Mouse (Mus musculus) right cerebral cortex, adult 18-20 months (tissue): Measurements from ENCODE around the gene Endod1.
"Not testable (repeated sequence)": the region's sequence is repeated elsewhere in the genome, so short reads cannot be mapped to it uniquely, and the experiment has no call there.

Source experiments
- DNase-seq: peaks from one replicate; pipeline ENCODE4 v3.0.0; 2022; ENCODE audit warnings: mixed read lengths

Endod1 gene

DNA sequence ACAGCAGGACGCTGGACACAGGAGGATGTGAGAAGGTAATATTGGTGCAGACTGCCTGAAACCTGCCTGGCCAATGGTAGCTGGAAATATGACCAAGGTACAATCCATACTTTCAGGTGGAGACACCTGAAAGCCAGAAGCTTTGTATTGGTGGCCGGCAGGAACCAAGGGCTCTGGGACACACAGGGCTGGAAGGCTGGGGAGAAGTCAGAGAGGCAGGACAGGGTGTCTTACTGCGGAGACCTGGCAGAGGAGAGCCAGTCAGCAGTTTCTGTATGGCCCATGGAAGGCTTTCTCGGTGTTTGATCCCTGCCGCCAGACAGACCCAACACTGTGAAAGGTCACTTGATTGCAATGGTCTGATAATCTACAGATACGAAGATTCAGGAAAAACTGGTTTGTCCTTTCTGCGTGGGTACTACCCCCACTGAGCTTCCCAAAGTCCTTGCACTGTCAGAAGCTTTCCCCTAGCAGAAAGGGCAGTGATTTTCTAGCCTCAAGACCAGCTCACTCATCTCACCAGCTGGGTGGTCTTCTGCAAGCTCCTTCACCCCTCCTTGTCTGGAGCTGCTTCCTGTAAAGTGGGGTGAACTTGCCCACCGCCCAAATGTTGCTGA lies 1.4 kb downstream of the Endod1 start:
- no peak for DNase-seq

DNA sequence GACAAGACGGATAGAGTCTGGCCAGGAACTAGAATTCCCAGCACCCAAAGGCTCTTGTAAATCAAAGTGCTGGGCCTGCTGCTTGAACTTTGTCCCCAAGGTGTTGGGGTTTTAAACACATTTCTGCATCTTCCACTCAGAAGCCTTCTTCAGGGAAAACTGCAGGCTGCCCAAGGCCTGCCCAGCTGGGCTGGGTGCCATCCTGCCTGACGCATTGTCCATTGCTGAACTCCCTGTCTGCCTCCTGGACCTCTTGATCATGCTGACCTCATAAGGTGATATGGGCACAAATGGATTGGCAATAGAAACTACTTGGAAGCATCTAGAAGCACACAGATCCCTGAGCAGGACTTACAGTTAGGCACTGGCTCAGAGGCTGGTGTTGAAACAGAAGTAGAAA lies 3.2 kb downstream of the Endod1 start:
- no peak for DNase-seq

DNA sequence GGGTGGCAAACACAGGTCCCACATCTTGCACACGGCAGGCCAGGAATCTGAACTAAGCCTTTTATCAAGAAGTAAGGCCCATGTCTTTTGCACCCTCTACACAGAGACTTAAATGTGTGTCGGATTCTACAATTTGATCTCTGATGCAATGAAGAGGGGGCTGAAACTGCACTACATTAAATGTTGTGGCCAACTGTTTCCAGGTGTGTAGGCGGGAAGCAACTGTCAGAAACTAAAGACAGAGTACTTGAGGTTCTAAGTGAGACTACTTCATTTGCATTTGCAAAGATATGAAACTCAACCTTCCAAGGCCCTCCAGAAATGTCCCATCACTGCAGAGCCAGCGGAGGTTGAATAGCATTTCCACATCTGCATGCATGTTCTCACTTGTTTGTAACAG lies 5.2 kb downstream of the Endod1 start:
- peak; percentile 52 for DNase-seq

DNA sequence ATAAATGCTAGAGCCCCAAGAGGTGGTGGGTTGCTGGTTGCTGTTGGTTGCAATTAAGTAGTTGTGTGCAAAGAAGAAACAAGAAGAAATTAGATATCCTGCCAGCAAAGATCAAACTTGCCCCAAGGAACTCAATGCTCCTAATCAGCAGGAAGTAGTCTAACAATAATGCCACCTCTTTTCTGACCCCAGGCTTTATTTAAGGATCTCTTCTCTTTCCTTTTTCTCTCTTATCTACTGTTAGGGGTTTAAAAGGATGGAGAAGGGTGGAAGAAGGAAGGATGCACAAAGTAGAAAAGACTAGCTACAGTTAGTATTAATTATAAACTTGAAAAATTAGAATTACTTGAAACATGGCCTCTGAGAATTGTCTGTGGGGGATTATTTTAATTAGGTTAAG lies 8.9 kb downstream of the Endod1 start:
- no peak for DNase-seq

DNA sequence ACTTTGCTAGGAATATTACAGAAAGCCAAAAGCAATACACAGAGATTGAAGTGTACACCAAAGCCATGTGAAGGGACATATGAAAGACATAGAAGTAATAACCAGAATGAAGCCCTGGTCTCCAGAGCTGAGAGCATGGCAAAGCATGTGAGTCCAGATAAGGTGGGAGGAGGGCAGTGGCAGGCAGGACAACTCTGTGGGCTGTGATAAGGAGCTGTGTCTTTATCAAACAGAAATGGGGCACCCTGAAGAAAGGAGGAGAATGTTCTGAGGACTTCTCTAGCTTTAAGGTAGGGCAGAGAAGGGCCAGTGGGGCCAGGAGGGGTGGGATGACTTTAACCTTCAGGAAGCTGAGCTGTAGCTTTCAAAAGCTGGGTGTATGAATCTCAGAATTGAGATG lies 12.0 kb downstream of the Endod1 start:
- no peak for DNase-seq

DNA sequence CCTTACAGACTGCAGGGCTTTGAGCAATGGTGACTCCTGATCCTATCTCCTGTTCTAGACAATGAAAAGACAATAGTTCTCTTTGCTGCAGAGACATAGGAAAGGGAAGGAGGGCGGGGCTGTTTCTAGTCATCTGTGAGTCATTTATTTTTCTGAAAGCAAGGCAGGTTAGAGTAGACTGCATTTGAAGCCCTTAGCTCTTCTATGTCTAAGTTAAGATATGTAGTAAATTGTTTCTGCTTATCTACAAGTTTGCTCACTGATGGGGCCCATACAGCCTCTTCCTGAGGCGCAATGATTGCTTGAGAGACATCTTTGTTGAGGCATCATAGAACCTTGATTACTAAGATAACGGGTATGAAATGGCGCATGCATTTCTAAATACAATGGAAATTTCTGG lies 13.5 kb downstream of the Endod1 start:
- no peak for DNase-seq

DNA sequence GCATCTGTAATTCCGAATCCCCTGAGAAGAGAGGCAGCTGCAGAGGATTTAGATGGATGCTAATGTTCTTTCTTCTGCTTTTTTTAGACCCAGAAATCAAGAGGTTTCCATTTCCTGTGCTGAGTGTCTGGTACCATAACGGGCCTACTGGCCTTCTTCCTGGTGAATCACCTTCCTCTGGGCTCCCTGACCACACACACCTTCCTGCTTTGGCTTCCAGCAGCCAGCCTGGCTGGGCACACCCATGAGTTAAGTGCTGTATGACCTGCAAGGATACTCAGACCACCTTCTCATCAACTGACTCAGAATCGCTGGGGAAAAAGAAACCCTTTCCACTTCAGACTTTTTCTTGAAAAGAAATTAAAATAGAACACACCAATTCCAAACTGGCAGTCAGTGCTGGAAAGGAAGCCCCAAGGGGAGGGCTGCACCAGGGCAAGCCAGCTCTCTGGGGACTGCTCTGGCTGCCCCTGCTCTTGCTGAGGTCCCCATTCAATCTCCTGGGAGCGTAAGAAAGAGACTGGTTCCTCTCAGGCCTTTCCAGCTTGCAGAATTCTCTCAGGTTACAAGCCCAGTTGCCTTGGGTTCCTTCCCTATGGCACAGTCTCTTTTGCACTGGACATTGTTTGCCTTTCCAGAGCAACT lies 15.7 kb downstream of the Endod1 start:
- no peak for DNase-seq

DNA sequence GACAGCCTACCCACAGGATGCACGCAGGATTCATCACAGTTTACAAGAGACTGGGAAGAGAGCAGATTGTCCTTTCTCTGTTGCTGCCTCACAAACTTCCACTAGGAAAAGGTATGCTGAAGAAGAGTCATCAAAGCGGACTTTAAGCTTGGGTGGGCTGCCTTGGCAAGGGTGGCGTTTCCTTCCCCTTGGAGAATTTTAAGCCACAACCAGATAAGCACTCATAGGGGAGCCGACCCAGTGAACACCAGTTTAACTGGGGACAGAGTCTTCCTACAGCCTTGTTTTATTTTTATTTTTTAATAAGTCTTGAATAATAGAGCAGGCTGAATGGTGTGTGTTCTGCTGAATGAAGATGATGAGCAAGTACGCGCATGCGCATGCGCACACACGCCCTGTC lies 16.6 kb downstream of the Endod1 start:
- no peak for DNase-seq

DNA sequence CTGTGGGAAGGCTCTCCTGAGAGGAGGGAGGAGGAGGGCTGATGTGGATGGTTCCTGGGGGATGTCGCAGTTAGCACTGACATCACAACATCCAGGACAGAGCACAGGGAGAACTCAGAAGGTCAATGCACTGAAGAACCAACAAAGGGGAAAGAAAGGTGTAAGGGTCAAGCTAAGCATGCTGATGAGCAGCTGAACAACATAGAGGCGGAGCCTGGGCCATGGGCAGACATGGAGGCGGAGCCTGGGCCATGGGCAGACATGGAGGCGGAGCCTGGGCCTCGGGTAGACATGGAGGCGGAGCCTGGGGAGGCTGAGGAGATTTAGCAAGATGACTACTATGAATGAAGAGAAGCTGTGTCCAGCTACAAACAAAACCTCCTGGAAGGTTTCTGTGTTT lies 17.8 kb downstream of the Endod1 start:
- DNase-seq = no peak

DNA sequence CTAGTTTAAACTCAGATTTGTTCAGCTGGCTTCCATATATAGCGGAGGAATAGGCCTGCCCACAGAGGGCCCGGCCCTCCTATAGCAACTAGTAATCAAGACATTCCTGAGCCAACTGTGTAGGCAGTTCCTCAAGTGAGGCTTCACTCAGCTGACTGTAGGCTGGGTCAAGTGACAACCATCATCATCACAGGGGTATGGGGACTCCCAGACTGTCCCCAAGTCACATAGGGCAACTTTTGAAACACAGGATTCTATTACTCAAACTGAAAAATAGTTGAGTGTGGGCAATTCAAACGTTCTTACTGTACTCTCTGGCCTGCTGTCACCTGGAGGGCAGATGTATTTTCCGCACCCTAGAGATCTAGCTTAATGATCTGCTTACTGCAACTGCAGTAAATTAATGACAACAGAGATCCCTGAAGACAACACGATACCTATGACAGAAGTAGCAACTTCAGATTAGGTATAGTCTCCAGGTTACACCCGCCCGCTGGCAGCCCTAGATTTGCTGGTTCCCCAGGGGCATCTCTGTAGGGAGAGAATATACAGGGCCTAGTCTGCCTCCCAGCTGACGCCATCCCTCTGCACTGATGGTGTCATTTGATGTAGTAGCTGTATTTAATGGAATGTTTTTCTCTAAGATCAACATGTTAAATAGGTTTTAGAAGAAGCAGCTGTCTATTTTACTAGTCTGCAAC lies 19.1 kb downstream of the Endod1 start:
- no peak for DNase-seq

DNA sequence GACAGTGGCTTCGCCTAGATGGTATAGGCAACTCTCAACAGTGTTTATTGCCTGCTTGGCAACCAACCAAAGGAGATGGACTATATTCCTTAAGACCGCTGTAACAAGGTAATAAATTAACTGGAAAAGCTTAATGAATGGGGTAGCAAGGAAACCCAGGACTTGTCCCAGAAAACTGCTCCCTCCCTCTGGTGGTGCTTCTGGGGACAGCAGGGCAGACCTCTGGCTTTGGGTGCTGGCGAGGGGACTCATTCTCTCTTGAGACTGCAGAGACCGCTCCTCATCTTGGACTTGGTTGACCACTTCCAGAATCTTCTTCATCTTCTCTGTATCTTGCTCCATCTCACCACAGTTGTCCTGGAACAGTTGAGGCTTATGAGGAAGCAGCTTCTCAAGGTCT lies 24.3 kb downstream of the Endod1 start:
- DNase-seq = no peak

DNA sequence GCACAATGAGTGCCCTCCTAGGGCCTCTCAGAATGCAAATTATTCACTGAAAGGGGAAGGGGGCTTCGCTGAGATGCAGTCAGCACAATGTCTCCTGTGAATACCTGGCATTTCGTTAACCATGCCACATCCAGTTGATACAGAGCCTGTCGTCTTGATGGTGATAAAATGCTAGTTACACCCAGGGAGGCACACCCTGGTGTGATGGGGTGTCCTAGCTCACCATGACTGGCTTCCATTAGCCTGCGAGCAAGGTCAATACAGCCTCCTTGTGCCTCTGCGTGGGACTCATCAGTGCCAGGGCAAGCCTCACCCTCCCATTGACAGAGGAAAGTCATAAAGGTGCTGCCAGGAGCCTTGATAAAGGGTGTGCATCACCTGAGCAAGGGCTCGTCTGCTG lies 26.5 kb downstream of the Endod1 start:
- DNase-seq = no peak

DNA sequence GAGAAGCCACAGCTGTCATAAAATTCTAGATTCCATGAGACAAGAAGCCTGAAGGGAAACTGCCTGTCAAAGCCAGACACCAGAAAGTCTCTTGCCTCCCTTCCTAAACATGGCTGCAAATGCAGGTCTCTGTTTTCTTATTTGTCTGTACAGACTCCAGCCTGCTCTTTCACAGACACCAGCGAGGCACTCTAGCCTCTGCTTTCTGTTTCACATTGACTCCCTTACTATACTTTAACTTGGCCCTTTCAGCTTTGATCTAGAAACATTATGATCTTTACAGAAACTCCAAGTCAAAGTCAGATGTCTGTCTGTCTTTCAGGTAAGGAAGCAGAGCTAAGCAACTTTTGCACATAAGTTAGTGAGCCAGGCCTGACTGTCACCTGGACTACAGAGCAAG lies 29.0 kb downstream of the Endod1 start:
- no peak for DNase-seq

DNA sequence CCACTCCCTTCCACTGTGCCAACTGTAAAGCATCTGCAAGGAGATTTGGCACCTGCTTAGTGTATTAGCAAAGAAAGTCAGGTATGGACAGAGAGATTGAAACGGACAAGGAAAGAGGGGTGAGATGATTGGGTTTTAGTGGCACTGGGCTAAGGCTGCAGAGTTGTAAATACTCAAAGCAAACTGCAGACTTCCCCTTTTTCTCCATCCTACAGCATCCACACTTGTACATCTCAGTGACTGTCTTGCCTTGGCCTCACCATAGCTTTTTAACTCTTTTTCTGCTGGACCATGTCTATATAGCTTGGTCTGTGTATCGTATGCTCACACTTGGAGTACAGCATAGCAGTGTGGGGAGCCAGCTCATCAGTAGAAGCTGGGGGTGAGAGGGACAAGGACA lies 30.5 kb downstream of the Endod1 start:
- DNase-seq = no peak

DNA sequence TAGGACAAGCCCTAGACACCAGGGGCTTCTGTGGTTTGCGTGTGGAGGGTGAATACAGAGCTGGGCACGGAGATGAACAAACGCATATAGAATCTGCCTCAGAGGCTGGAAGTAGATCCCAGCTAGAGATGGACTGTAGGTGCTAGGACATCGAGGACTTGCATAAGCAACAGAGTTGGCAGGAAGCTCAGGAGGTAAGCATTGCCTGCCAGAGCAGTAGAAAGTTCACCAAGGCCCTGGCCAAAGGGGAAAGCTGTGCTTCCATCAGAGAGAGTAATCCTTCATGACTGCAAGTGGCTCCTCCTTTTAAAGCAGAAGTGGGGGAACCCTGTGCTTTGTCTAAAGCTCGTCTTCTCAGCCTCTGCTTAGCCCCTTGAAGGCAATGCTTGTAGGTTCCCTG lies 31.9 kb downstream of the Endod1 start:
- no peak for DNase-seq

DNA sequence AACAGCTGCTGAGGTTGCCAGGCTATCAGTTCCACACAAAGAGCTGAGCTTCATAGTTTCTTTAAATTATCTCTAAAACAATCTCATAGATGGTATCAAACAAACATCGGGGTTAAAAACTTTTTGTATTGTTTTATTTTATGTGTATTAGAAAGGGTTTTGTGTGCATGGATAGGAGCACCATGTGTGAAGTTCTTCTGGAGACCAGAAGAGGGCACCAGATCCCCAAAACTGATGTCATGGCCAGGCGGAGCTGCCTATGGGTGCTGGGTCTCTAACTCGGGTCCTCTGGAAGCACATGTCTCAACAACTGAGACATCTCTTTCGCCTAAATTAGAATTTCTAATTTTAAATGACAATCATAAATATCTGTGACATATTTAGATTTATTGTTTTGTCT lies 32.9 kb downstream of the Endod1 start:
- no peak for DNase-seq

DNA sequence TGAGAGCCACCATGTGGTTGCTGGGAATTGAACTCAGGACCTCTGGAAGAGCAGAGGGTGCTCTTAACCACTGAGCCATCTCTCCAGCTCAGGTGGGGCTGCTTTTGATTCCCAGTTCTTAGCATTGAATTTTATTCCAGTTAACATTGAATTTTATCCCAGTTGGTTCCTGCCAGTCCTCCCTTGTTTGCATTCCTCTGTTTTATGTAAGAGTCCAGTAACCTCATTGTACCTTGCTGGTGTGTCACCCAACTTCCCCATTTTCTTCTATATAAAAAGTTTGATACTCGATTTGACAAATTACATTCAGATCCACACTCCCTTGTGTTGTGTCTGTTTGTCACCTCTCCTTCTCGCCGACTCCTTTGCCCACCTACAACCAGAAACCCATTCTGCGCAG lies 35.4 kb downstream of the Endod1 start:
- not testable (repeated sequence) for DNase-seq

DNA sequence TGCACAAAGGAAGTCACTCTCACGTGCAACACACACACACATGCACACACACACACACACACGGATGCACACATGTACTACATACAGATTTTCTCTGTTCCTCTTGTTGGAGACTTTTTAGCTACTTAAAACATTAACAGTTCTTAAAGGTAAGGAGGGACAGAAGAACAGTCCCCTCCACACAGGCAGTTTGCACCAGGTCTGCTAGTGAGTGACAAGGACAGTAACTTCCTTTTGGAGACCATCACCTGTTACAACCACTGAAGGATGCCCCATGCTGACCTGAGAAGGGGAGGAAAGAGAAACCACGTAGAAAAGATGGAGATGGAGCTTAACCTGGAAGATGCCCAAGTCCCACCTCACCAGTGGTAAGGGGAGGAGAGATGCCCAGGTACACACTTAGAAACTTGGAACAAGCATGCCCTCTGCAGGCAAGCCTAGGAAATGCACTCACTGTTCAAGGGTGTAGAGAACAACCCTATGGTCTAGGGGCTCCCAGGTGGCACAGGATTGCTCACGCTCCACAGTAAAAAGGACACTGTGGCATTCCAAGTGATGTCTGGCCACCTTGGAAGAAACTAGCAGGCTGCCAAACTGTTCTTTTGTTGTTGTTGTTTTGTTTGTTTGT lies 39.2 kb downstream of the Endod1 start:
- DNase-seq = peak; percentile 53

DNA sequence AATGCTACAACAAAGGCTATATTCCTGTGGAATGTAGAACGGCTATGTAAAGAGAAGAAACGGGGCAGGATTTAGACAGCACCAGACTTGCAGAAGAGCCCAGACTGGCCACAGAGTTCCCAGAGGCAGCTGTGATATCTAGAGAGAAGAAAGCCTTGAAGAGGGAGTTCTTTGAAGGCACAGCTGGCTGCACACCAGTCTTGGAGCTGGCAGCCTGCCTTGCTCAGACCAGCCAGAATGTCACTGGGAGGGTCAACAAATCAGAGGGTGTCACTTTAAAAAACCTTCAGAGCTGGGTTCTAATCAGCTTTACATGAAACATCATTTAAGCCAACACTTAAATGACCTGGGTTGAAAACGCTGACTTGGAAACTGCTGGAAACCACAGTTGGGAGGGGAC lies 42.6 kb downstream of the Endod1 start:
- DNase-seq = no peak

DNA sequence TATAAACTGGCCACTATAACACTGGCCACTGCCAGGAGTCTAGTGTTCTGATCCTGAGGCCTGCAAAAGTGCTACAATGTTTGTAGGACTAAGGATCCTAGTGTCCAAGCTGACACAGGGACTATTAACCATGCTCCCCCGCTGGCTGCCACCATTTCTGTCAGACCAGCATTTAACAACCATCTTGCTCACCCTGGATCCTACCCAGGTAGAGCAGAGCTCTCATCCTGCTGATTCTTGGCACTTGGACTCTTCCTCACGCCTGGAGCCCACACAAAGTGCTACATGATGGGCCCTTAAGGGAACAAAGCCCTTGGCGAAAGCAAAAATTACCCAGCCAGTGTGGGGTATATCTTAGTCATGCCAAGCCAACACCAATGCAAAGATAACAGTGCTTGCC lies 44.4 kb downstream of the Endod1 start:
- DNase-seq = peak; percentile 13

DNA sequence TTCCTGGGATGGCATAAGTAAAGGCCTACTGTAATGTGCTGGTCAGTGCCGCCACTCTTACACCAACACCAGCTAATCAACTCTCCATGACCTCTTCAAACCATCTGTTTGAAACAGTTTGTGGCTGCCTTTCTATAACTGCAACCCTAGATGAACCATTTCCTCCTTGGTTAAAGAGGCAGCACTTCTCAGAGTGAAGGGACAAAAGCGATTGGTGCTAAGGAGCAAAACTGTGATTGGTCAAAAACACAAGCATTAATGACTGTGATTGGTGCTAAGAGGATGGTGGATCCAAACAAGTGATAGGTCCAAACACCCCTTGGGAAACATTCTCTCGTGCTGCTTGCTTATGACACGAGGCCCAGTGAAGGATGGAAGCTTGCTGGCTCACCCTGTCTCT lies 45.5 kb downstream of the Endod1 start:
- no peak for DNase-seq

DNA sequence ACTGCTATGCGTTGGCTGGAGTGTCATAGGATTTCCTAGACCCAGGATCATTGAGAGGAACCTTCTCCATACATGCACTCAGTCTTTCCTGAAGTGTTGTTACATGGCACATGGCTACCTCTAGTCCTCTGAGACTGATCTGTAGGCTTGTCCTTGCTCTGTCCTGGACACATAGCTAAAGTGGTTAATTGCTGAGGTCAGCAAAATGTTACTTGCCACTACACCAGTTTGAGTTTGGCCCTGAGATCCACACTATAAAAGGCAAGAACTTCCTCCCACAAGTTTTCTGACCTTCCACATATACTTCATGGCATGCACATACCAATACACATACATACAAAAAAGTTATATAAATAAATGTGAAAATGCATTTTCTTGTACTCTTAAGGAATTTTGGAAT lies 64.7 kb downstream of the Endod1 start:
- no peak for DNase-seq

DNA sequence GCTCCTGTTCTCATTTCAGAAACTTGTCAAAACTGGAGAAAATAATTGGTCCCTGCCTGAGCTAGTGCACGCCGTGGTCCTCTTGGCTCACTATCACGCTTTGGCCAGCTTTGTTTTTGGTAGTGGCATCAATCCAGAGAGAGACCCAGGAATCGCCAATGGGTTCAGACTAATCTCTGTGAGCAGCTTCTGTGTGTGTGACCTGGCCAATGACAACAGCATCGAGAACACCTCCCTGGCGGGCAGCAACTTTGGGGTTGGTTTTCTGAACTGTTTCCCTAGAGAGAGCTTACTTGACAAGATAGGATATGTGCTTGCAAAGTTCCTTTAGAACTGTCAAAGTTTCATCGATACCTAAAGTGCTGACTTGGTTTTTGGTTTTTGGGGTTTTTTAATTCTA lies 66.8 kb downstream of the Endod1 start:
- no peak for DNase-seq

DNA sequence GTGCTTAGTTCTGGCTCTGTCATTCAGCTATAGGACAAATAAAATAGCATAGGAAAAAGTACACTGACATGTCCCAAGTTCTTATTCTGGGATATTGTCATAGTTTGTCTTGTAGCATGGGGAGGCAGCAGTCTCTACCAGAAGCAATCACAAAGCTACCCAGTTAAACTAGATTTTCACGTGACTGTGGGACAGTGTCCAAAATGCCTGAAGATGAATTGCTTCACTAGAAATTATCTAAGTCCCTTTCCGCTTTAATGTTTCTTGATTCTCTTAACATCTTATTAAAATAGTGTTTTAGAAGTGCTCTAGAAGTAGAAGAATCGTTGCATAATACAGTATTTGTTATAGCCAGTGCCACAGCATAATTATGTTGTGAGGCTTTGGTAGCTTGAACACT lies 67.3 kb downstream of the Endod1 start:
- DNase-seq = no peak
